27 mouse cellular contexts compared by ENCODE assay signal in the genomic region with DNA sequence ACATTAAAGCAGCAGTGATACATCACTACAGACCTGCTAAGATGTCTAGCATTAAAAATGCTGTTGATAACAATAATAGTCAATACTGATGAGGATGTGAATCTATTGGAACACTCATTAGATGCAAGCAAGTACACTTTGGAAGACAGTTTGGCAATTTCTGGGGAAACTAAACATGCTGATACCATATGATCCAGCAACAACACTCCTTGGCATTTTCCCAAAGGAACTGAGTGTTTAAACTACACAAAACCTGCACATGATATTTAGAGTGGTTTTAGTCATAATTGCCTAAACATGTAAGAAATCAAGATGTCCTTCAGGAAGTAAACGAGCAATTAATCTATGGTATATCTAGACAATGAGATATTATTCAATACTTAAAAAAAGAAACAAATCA.
"Had no signal": no experiment of that assay in that cellular context is flagged by ENCODE, and none has a peak within 500 bp of the region (broad histone marks: within the 10 kb centered on the region; RNA-seq: fewer than 3 reads in every experiment).

No protein-coding gene starts in this region.

- H3K36me3 ChIP-seq: heart, embryonic 13.5 days; heart, embryonic 15.5 days; hindbrain, embryonic 13.5 days; hindbrain, embryonic 15.5 days; kidney, embryonic 15.5 days; limb, embryonic 12.5 days; limb, embryonic 15.5 days; liver, embryonic 12.5 days had no signal

- H3K4me2 ChIP-seq: heart, embryonic 11.5 days; heart, embryonic 13.5 days; heart, embryonic 15.5 days; hindbrain, embryonic 13.5 days; hindbrain, embryonic 15.5 days; kidney, embryonic 15.5 days; limb, embryonic 12.5 days; limb, embryonic 15.5 days; liver, embryonic 12.5 days had no signal

- H3K27me3 ChIP-seq: heart, embryonic 13.5 days; heart, embryonic 15.5 days; hindbrain, embryonic 13.5 days; hindbrain, embryonic 15.5 days; kidney, embryonic 15.5 days; limb, embryonic 12.5 days; limb, embryonic 15.5 days had no signal

- ATAC-seq: hindbrain, postnatal 0 days; intestine, embryonic 16.5 days; liver, embryonic 12.5 days had no signal

- H3K27ac ChIP-seq: gastrocnemius, adult 2 months; heart, adult 2 months; heart, embryonic 13.5 days; heart, embryonic 15.5 days; hindbrain, embryonic 13.5 days; hindbrain, embryonic 15.5 days; hindbrain, postnatal 0 days; kidney, embryonic 15.5 days; kidney, postnatal 0 days; limb, embryonic 12.5 days; limb, embryonic 15.5 days; liver, embryonic 12.5 days; liver, embryonic 14.5 days had no signal

- H3K4me1 ChIP-seq: liver, embryonic 12.5 days had no signal

- DNase-seq: gastrocnemius, adult 2 months; gastrocnemius, postnatal 10 days; gastrocnemius, postnatal 25 days; heart, adult 2 months; heart, postnatal 14 days; heart, postnatal 36 days; kidney, adult 11 months; kidney, adult 2 months; kidney, adult 9 months; kidney, postnatal 14 days; kidney, postnatal 36 days; layer of hippocampus, adult 9-11 months; layer of hippocampus, postnatal 36 days; left cerebral cortex, postnatal 4 days had no signal

- H3K9me3 ChIP-seq: heart, embryonic 13.5 days; heart, embryonic 15.5 days; hindbrain, embryonic 13.5 days; hindbrain, embryonic 15.5 days; kidney, embryonic 15.5 days; limb, embryonic 12.5 days; limb, embryonic 15.5 days; liver, embryonic 12.5 days had no signal

- H3K9ac ChIP-seq: heart, embryonic 13.5 days; heart, embryonic 15.5 days; hindbrain, embryonic 13.5 days; hindbrain, embryonic 15.5 days; kidney, embryonic 15.5 days; limb, embryonic 12.5 days; limb, embryonic 15.5 days; liver, embryonic 12.5 days; liver, embryonic 14.5 days had no signal

- H3K4me3 ChIP-seq: gastrocnemius, adult 2 months; heart, adult 2 months; heart, embryonic 13.5 days; heart, embryonic 15.5 days; hindbrain, embryonic 13.5 days; hindbrain, embryonic 15.5 days; kidney, embryonic 15.5 days; limb, embryonic 12.5 days; limb, embryonic 15.5 days; liver, embryonic 12.5 days had no signal
